Mouse (Mus musculus): ENCODE measurements at regions not wholly inside any gene's neighbourhood (a gene's known extent, or its start where the extent isn't known, plus 50 kb on each side); places are given as distances from the start of the nearest gene placed in this dataset.
"Not testable (repeated sequence)": the region's sequence is repeated elsewhere in the genome, so short reads cannot be mapped to it uniquely, and the experiment has no call there.

DNA sequence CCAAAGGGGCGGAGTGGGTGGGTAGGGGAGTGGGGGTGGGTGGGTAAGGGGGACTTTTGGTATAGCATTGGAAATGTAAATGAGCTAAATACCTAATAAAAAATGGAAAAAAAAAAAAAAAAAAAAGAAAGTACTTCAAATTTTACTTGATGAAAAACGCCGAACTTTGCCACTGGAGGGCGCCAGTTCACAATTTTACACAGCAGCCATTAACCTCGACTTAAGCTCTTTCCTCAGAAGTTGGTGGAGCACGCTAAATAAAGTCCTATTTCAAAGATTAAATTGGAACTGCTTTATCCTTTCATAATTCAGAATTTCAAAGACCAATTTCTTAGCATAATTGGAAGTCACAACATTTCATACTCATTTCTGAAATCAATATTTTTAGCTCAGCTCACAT is 272.7 kb upstream of the Pdzrn3 start:
- TF ChIP-seq CTCF (IDR thresholded peaks at IDR 0.05; ENCODE audit: borderline replicate concordance, extremely low read depth, insufficient read depth, insufficient read length): peak; percentile 66
- TF ChIP-seq POLR2A (IDR thresholded peaks at IDR 0.05; ENCODE audit: borderline replicate concordance, extremely low read depth, insufficient read depth, insufficient read length, poor library complexity, severe bottlenecking): not testable (repeated sequence)
